ENCODE assay signal across 20 mouse cellular contexts in the genomic region with DNA sequence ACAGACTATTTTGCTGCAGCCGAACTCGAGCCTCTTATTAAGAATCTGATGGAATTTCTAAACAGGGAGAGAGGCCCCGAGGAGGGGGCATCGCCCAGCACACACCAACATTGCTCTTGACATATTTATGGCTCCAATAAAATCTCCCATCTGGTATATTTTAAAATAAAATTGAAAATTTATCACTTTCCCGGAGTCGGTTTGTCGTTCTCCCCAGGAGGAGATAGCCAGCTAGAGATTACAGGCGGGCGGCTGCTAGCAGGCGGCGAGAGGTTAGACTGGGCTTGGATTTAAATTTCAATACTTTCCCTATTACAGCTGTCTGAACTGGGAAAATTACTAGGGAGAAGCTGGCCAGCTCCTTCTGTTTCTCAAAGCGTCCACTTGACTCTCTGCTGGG.
DNase-seq lines count a peak whose midpoint lies in the region; ATAC-seq lines count a peak whose summit lies in the region.
"Had no signal": no experiment of that assay in that cellular context is flagged by ENCODE, and none has a peak within 500 bp of the region (broad histone marks: within the 10 kb centered on the region; RNA-seq: fewer than 3 reads in every experiment).

No protein-coding gene starts in this region.

- H3K36me3 ChIP-seq in embryonic facial prominence, embryonic 13.5 days = no peaks in the 10 kb centered on the region
- no peaks in the 10 kb centered on the region for H3K36me3 ChIP-seq in embryonic facial prominence, embryonic 10.5 days (replicated peaks)
- no peaks in the 10 kb centered on the region for H3K36me3 ChIP-seq in kidney, embryonic 14.5 days (ENCODE audit: control insufficient read depth, insufficient read depth, low read length)
- H3K36me3 ChIP-seq in midbrain, embryonic 13.5 days = no peaks in the 10 kb centered on the region
- no peaks in the 10 kb centered on the region for H3K36me3 ChIP-seq in midbrain, embryonic 14.5 days (ENCODE audit: control insufficient read depth, insufficient read depth, low read length)
- H3K36me3 ChIP-seq in neural tube, embryonic 14.5 days (ENCODE audit: control insufficient read depth, insufficient read depth, low read length) = no peaks in the 10 kb centered on the region
- H3K36me3 ChIP-seq: forebrain, embryonic 12.5 days; G1E; midbrain, embryonic 15.5 days had no signal

- H3K27ac ChIP-seq in embryonic facial prominence, embryonic 13.5 days = no peak overlapping the region
- no peak overlapping the region for H3K27ac ChIP-seq in embryonic facial prominence, embryonic 10.5 days (replicated peaks)
- H3K27ac ChIP-seq in kidney, embryonic 14.5 days (ENCODE audit: low read depth, low read length) = no peak overlapping the region
- peak overlapping the region; percentile 39 for H3K27ac ChIP-seq in midbrain, embryonic 13.5 days
- H3K27ac ChIP-seq in midbrain, embryonic 14.5 days (replicated peaks; ENCODE audit: low read depth, low read length) = no peak overlapping the region; the same call in 1 of the 2 replicates
- peak overlapping the region; percentile 45; the same call in 1 of the 2 replicates for H3K27ac ChIP-seq in neural tube, embryonic 14.5 days (ENCODE audit: low read depth, low read length)
- H3K27ac ChIP-seq: forebrain, embryonic 12.5 days; midbrain, embryonic 15.5 days had no signal

- H3K9ac ChIP-seq in embryonic facial prominence, embryonic 13.5 days = no peak overlapping the region
- H3K9ac ChIP-seq in kidney, embryonic 14.5 days (ENCODE audit: low read depth, low read length) = no peak overlapping the region
- H3K9ac ChIP-seq in midbrain, embryonic 13.5 days (replicated peaks) = no peak overlapping the region
- no peak overlapping the region for H3K9ac ChIP-seq in midbrain, embryonic 14.5 days (replicated peaks; ENCODE audit: low read length)
- 0 out of 2 replicates have a peak overlapping the region, but pooled peaks have one; percentile 17 for H3K9ac ChIP-seq in neural tube, embryonic 14.5 days (replicated peaks; ENCODE audit: low read depth, low read length)
- H3K9ac ChIP-seq: forebrain, embryonic 12.5 days; liver, postnatal 0 days; midbrain, embryonic 15.5 days had no signal

- H3K9me3 ChIP-seq in embryonic facial prominence, embryonic 13.5 days = no peaks in the 10 kb centered on the region
- no peaks in the 10 kb centered on the region for H3K9me3 ChIP-seq in embryonic facial prominence, embryonic 10.5 days
- H3K9me3 ChIP-seq in kidney, embryonic 14.5 days (ENCODE audit: control insufficient read depth, low read length) = no peaks in the 10 kb centered on the region
- no peaks in the 10 kb centered on the region for H3K9me3 ChIP-seq in midbrain, embryonic 13.5 days
- H3K9me3 ChIP-seq in midbrain, embryonic 14.5 days (ENCODE audit: control insufficient read depth, low read length) = no peaks in the 10 kb centered on the region
- H3K9me3 ChIP-seq in neural tube, embryonic 14.5 days (ENCODE audit: control insufficient read depth, low read length) = no peaks in the 10 kb centered on the region
- H3K9me3 ChIP-seq: forebrain, embryonic 12.5 days; G1E; midbrain, embryonic 15.5 days had no signal

- no peak for DNase-seq in embryonic facial prominence, embryonic 10.5 days (ENCODE audit: low spot score)
- no peak for DNase-seq in kidney, postnatal 25 days
- no peak for DNase-seq in midbrain, embryonic 14.5 days
- DNase-seq in adrenal gland, adult 2 months = no peak
- DNase-seq: cerebellum, postnatal 10 days; gastrocnemius, postnatal 25 days; heart, postnatal 10 days; kidney, adult 11 months; liver; liver, postnatal 0 days; right cerebral cortex, postnatal 25 days; thymus, postnatal 4 days had no signal

- peaks cover 19% of the 10 kb centered on the region for H3K4me1 ChIP-seq in embryonic facial prominence, embryonic 13.5 days
- peaks cover 9% of the 10 kb centered on the region for H3K4me1 ChIP-seq in embryonic facial prominence, embryonic 10.5 days
- H3K4me1 ChIP-seq in kidney, embryonic 14.5 days (ENCODE audit: control insufficient read depth, insufficient read depth, low read length) = peaks cover 9% of the 10 kb centered on the region; the same call in 1 of the 2 replicates
- H3K4me1 ChIP-seq in midbrain, embryonic 13.5 days (replicated peaks) = peaks cover 16% of the 10 kb centered on the region
- H3K4me1 ChIP-seq in midbrain, embryonic 14.5 days (ENCODE audit: control insufficient read depth, insufficient read depth, low read length) = peaks cover 9% of the 10 kb centered on the region
- H3K4me1 ChIP-seq in neural tube, embryonic 14.5 days (ENCODE audit: control insufficient read depth, insufficient read depth, low read length) = 0 out of 2 replicates have a peak, but pooled peaks cover 8% of the 10 kb centered on the region

- 46% methylated on average over 12 of the region's 12 CpGs for WGBS in embryonic facial prominence, embryonic 13.5 days
- WGBS in embryonic facial prominence, embryonic 10.5 days = 80% methylated on average over 12 of the region's 12 CpGs
- 20% methylated on average over 12 of the region's 12 CpGs for WGBS in kidney, embryonic 14.5 days
- 73% methylated on average over 12 of the region's 12 CpGs for WGBS in midbrain, embryonic 13.5 days
- 66% methylated on average over 12 of the region's 12 CpGs for WGBS in midbrain, embryonic 14.5 days
- WGBS in neural tube, embryonic 14.5 days = 38% methylated on average over 12 of the region's 12 CpGs

- H3K4me2 ChIP-seq in embryonic facial prominence, embryonic 13.5 days = peak overlapping the region; percentile 24
- no peak overlapping the region for H3K4me2 ChIP-seq in kidney, embryonic 14.5 days (replicated peaks; ENCODE audit: low read depth, low read length)
- H3K4me2 ChIP-seq in midbrain, embryonic 13.5 days (replicated peaks) = no peak overlapping the region
- no peak overlapping the region for H3K4me2 ChIP-seq in midbrain, embryonic 14.5 days (ENCODE audit: low read length)
- H3K4me2 ChIP-seq in neural tube, embryonic 14.5 days (ENCODE audit: low read depth, low read length) = no peak overlapping the region
- H3K4me2 ChIP-seq: forebrain, embryonic 12.5 days; midbrain, embryonic 15.5 days had no signal

- peaks cover 3% of the 10 kb centered on the region for H3K27me3 ChIP-seq in embryonic facial prominence, embryonic 13.5 days
- H3K27me3 ChIP-seq in embryonic facial prominence, embryonic 10.5 days (replicated peaks; ENCODE audit: low read depth, poor library complexity, severe bottlenecking) = peaks cover 12% of the 10 kb centered on the region
- H3K27me3 ChIP-seq in kidney, embryonic 14.5 days (ENCODE audit: control insufficient read depth, insufficient read depth, low read length) = peaks cover 5% of the 10 kb centered on the region; the same call in 1 of the 2 replicates
- H3K27me3 ChIP-seq in midbrain, embryonic 13.5 days = peaks cover 12% of the 10 kb centered on the region
- H3K27me3 ChIP-seq in midbrain, embryonic 14.5 days (ENCODE audit: control insufficient read depth, insufficient read depth, low read length) = no peaks in the 10 kb centered on the region
- H3K27me3 ChIP-seq in neural tube, embryonic 14.5 days (ENCODE audit: control insufficient read depth, insufficient read depth, low read length) = no peaks in the 10 kb centered on the region

- no peak overlapping the region for H3K4me3 ChIP-seq in embryonic facial prominence, embryonic 13.5 days
- H3K4me3 ChIP-seq in embryonic facial prominence, embryonic 10.5 days = no peak overlapping the region
- H3K4me3 ChIP-seq in kidney, embryonic 14.5 days (ENCODE audit: low read length) = no peak overlapping the region
- H3K4me3 ChIP-seq in midbrain, embryonic 13.5 days (replicated peaks) = no peak overlapping the region
- H3K4me3 ChIP-seq in midbrain, embryonic 14.5 days (replicated peaks; ENCODE audit: low read depth, low read length) = no peak overlapping the region
- no peak overlapping the region for H3K4me3 ChIP-seq in neural tube, embryonic 14.5 days (ENCODE audit: low read depth, low read length)
- H3K4me3 ChIP-seq: forebrain, embryonic 12.5 days; midbrain, embryonic 15.5 days had no signal

- no peak for ATAC-seq in embryonic facial prominence, embryonic 13.5 days (ENCODE audit: insufficient number of reproducible peaks, insufficient read depth, low FRiP score, low TSS enrichment, low read depth)
- peak; percentile 34; the same call in 1 of the 2 replicates for ATAC-seq in kidney, embryonic 14.5 days (ENCODE audit: low FRiP score, low TSS enrichment)
- ATAC-seq in midbrain, embryonic 13.5 days = no peak
- ATAC-seq in midbrain, embryonic 14.5 days (ENCODE audit: low FRiP score, low TSS enrichment) = no peak
- ATAC-seq in neural tube, embryonic 14.5 days (ENCODE audit: low read depth) = 0 out of 2 replicates have a peak, but pooled peaks have one; percentile 31
- ATAC-seq: CD4-positive, CD25-positive, alpha-beta regulatory T cell, adult 4 months; liver, postnatal 0 days; midbrain, embryonic 15.5 days had no signal

Comparison
In these comparisons a context has a peak if more than half of its experiments do, and no peak if none do; other contexts are left out.
1. H3K27ac ChIP-seq: peak in midbrain, embryonic 13.5 days (single experiment) and neural tube, embryonic 14.5 days (single experiment); none in embryonic facial prominence, embryonic 13.5 days (single experiment), embryonic facial prominence, embryonic 10.5 days (single experiment), kidney, embryonic 14.5 days (single experiment) and midbrain, embryonic 14.5 days (single experiment).
2. ATAC-seq: peak in kidney, embryonic 14.5 days (single experiment) and neural tube, embryonic 14.5 days (single experiment); none in embryonic facial prominence, embryonic 13.5 days (single experiment), midbrain, embryonic 13.5 days (single experiment) and midbrain, embryonic 14.5 days (single experiment).